Mouse (Mus musculus): ENCODE measurements around the gene Med9. TPM values are rescaled to one million over a fixed set of nuclear protein-coding genes. Genes with fewer than 3 reads are reported as not detected.
A peak's percentile ranks its signal among the peaks of the same experiment; 100 is the strongest.
"Not testable (repeated sequence)": the region's sequence is repeated elsewhere in the genome, so short reads cannot be mapped to it uniquely, and the experiment has no call there.

The Med9 gene
- polyA plus RNA-seq, 1 experiment, result 37.8 TPM

GRCm38 (mm10) chr11:59933943-59934342, 14.1 kb upstream of the Med9 start:
- no peaks in the 10 kb centered on the region for H3K27me3 ChIP-seq (ENCODE audit: control insufficient read depth, insufficient read depth, low read length)
- 39% methylated on average over 12 of the region's 12 CpGs for WGBS
- no peaks in the 10 kb centered on the region for H3K4me1 ChIP-seq (ENCODE audit: control insufficient read depth, insufficient read depth, low read length)
- H3K27ac ChIP-seq (ENCODE audit: insufficient read depth, low read length), result no peak overlapping the region
- no peak for DNase-seq
- no peak overlapping the region for H3K4me3 ChIP-seq (replicated peaks; ENCODE audit: insufficient read depth, low read depth, low read length)
- TF ChIP-seq POLR2A (IDR thresholded peaks at IDR 0.05; ENCODE audit: borderline replicate concordance, insufficient read depth, low read length) (no peak), CTCF (IDR thresholded peaks at IDR 0.05; ENCODE audit: borderline replicate concordance, insufficient read depth, low read depth, low read length) (no peak)

- WGBS, result 73% methylated on average over 3 of the region's 3 CpGs
- no peak for DNase-seq
- H3K27ac ChIP-seq (ENCODE audit: insufficient read depth, low read length), result no peak overlapping the region
- TF ChIP-seq CTCF (IDR thresholded peaks at IDR 0.05; ENCODE audit: borderline replicate concordance, insufficient read depth, low read depth, low read length) (no peak), POLR2A (IDR thresholded peaks at IDR 0.05; ENCODE audit: borderline replicate concordance, insufficient read depth, low read length) (no peak)
- no peaks in the 10 kb centered on the region for H3K4me1 ChIP-seq (ENCODE audit: control insufficient read depth, insufficient read depth, low read length)
- no peak overlapping the region for H3K4me3 ChIP-seq (replicated peaks; ENCODE audit: insufficient read depth, low read depth, low read length)
- no peaks in the 10 kb centered on the region for H3K27me3 ChIP-seq (ENCODE audit: control insufficient read depth, insufficient read depth, low read length)
These were observed 11.0 kb upstream of the Med9 start for GRCm38 (mm10) chr11:59937023-59937422.

DNA sequence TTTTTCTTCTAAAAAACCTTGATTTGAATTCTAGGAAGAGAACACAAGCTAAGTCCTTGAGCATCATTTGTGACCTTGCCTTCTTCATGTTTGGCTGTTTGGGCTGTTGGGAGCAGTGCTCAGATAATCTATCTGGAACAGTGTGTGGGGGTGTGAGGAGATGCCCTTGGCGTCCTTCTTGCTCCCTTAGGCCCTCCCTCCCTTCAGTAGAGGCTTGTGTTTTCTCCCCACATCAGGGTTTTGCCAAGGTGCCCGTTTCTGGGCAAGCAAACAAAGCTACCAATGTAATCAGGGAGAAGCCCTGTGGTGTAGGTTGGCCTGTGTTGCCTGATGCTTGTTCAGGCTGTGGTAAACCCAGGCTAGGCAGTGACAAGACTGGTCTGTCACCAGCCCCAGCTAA, 10.4 kb upstream of the Med9 start:
- no peak for TF ChIP-seq POLR2A (IDR thresholded peaks at IDR 0.05; ENCODE audit: borderline replicate concordance, insufficient read depth, low read length)
- no peak for TF ChIP-seq CTCF (IDR thresholded peaks at IDR 0.05; ENCODE audit: borderline replicate concordance, insufficient read depth, low read depth, low read length)
- Histone ChIP-seq H3K4me3 (replicated peaks; ENCODE audit: insufficient read depth, low read depth, low read length) (no peak overlapping the region), H3K27ac (ENCODE audit: insufficient read depth, low read length) (no peak overlapping the region), H3K4me1 (ENCODE audit: control insufficient read depth, insufficient read depth, low read length) (no peaks in the 10 kb centered on the region), H3K27me3 (ENCODE audit: control insufficient read depth, insufficient read depth, low read length) (no peaks in the 10 kb centered on the region)
- DNase-seq, result no peak
- 29% methylated on average over 2 of the region's 2 CpGs for WGBS

DNA sequence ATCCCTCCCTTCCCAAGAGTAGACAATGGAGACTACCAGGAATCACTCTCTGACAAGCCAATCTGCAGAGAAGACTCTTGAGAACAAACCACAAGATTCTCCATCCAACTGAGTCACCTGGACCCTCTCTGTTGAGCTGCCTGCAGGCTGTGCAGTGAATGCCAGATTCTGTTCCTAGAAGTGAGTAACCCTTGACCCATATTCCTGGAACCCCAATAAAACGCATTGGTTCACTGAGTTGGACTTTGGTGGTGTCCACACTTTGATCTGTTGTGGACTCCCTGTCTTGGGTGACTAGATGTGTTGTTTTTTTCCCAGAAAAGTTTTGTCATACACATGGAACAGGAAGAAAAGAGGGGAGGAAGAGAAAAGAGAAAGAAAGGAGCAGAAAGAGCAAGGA, 8.2 kb upstream of the Med9 start:
- WGBS, result 80% methylated on average over 1 of the region's 1 CpGs
- Histone ChIP-seq H3K4me1 (ENCODE audit: control insufficient read depth, insufficient read depth, low read length) (no peaks in the 10 kb centered on the region), H3K4me3 (replicated peaks; ENCODE audit: insufficient read depth, low read depth, low read length) (no peak overlapping the region), H3K27me3 (ENCODE audit: control insufficient read depth, insufficient read depth, low read length) (no peaks in the 10 kb centered on the region), H3K27ac (ENCODE audit: insufficient read depth, low read length) (no peak overlapping the region)
- TF ChIP-seq POLR2A (IDR thresholded peaks at IDR 0.05; ENCODE audit: borderline replicate concordance, insufficient read depth, low read length) (no peak), CTCF (IDR thresholded peaks at IDR 0.05; ENCODE audit: borderline replicate concordance, insufficient read depth, low read depth, low read length) (no peak)
- no peak for DNase-seq

GRCm38 (mm10) chr11:59940645-59941044, 7.4 kb upstream of the Med9 start:
- no peaks in the 10 kb centered on the region for H3K27me3 ChIP-seq (ENCODE audit: control insufficient read depth, insufficient read depth, low read length)
- no peak for DNase-seq
- no peak overlapping the region for H3K27ac ChIP-seq (ENCODE audit: insufficient read depth, low read length)
- no peak for TF ChIP-seq POLR2A (IDR thresholded peaks at IDR 0.05; ENCODE audit: borderline replicate concordance, insufficient read depth, low read length)
- TF ChIP-seq CTCF (IDR thresholded peaks at IDR 0.05; ENCODE audit: borderline replicate concordance, insufficient read depth, low read depth, low read length), result no peak
- 62% methylated on average over 3 of the region's 3 CpGs for WGBS
- H3K4me1 ChIP-seq (ENCODE audit: control insufficient read depth, insufficient read depth, low read length), result no peaks in the 10 kb centered on the region
- no peak overlapping the region for H3K4me3 ChIP-seq (replicated peaks; ENCODE audit: insufficient read depth, low read depth, low read length)

GRCm38 (mm10) chr11:59941391-59941790, 6.6 kb upstream of the Med9 start:
- WGBS, result 10% methylated on average over 3 of the region's 3 CpGs
- TF ChIP-seq POLR2A (IDR thresholded peaks at IDR 0.05; ENCODE audit: borderline replicate concordance, insufficient read depth, low read length) (no peak), CTCF (IDR thresholded peaks at IDR 0.05; ENCODE audit: borderline replicate concordance, insufficient read depth, low read depth, low read length) (no peak)
- no peak for DNase-seq
- Histone ChIP-seq H3K4me3 (replicated peaks; ENCODE audit: insufficient read depth, low read depth, low read length) (no peak overlapping the region), H3K27me3 (ENCODE audit: control insufficient read depth, insufficient read depth, low read length) (no peaks in the 10 kb centered on the region), H3K27ac (ENCODE audit: insufficient read depth, low read length) (no peak overlapping the region), H3K4me1 (ENCODE audit: control insufficient read depth, insufficient read depth, low read length) (no peaks in the 10 kb centered on the region)

- not testable (repeated sequence) for H3K27me3 ChIP-seq (ENCODE audit: control insufficient read depth, insufficient read depth, low read length); DNase-seq; H3K4me1 ChIP-seq (ENCODE audit: control insufficient read depth, insufficient read depth, low read length); H3K4me3 ChIP-seq (replicated peaks; ENCODE audit: insufficient read depth, low read depth, low read length); H3K27ac ChIP-seq (ENCODE audit: insufficient read depth, low read length)
- 85% methylated on average over 10 of the region's 10 CpGs for whole genome bisulfite sequencing
These were observed 3.2 kb upstream of the Med9 start for GRCm38 (mm10) chr11:59944855-59945254.

DNA sequence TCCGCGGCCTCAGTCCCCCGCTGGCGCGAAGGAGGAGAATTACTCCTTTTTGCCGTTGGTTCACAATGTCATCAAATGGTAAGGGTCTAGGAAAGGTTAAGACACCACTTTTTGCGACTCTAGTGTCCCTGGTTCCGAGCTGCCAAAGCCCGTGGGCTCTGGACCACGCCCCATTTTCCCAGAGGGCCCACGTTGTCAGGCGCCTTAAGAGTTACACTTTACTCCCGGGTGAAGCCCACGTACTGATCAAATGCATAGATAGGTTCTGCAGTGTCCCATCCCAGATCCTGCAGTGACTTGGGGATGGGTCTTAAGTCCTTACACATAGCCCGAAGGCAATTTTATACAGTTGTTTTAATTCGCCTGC, 378 bp downstream of the Med9 start:
- Histone ChIP-seq H3K27ac (ENCODE audit: insufficient read depth, low read length) (peak overlapping the region; percentile 52), H3K27me3 (ENCODE audit: control insufficient read depth, insufficient read depth, low read length) (no peaks in the 10 kb centered on the region), H3K4me1 (ENCODE audit: control insufficient read depth, insufficient read depth, low read length) (no peaks in the 10 kb centered on the region; the same call in 1 of the 2 replicates), H3K4me3 (replicated peaks; ENCODE audit: insufficient read depth, low read depth, low read length) (peak overlapping the region; percentile 95)
- no peak for DNase-seq
- 2% methylated on average over 16 of the region's 16 CpGs for WGBS
- TF ChIP-seq POLR2A (IDR thresholded peaks at IDR 0.05; ENCODE audit: borderline replicate concordance, insufficient read depth, low read length) (no peak), CTCF (IDR thresholded peaks at IDR 0.05; ENCODE audit: borderline replicate concordance, insufficient read depth, low read depth, low read length) (no peak)
